Mouse (Mus musculus) WW6 (cell line): ENCODE measurements around the gene Zdhhc12.
"Not testable (repeated sequence)": the region's sequence is repeated elsewhere in the genome, so short reads cannot be mapped to it uniquely, and the experiment has no call there.

Experiments used
- DNase-seq: peaks from one replicate; pipeline ENCODE4 v3.0.0-alpha.2; 2013; ENCODE audit warnings: low read depth, low spot score

The Zdhhc12 gene

DNA sequence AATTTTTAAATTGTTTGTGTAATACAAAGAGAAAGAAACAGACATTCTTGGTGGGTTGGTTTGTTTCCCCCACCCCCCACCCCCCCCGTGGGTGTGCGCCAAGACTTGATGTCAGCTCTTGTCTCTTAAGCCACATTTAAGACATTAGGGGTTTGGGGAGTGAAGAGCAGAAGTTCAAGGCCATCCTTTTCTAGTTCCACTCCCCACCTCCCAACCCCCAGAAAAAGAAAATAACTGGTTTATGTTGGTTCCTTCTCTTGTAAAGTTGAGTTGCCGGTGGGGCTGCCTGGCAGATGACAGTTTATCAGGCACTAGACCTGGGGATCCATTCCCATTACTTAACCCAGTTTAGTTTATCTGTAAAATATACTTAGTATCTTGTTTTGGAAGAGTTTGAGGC is 29.1 kb downstream of the Zdhhc12 start:
- no peak for DNase-seq

DNA sequence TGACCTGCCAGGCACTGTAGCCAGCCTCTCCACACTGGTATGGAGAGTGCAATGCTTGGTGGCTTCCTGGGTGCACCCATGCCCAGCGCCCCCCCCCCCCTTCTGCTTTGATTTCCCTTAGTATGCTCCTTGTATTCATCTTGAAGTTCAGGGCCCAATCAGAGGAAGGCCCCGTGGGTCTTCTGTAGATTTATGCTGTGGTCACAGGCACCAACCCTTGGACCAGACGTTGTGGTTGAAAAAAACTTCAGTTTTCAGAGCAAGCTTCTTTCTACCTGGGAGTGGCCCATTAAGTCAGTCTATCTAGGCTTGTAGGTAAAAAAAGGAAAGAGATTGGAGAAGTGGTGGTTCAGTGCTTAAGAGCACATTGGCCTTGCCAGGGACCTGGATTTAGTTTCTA is 29.7 kb downstream of the Zdhhc12 start:
- DNase-seq, result no peak

DNA sequence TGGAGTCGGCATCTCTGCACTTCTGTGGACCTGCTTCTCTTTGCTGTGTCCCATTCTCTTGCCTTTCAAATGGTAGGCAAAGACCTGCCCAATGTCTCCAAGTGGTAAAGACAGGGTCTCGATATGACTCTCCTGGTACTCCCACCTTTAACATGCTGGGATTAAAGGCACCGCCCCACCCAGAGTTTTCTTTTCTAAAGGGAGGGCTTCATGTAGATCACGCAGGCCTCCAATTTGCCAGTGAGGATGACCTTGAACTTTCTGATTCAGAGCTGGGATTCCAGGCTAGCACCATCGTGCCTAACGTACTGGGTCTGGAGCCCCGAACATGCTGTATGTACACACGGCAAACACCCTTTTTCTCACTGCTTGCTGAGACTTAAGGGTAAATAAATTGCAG is 30.2 kb downstream of the Zdhhc12 start:
- no peak for DNase-seq

GRCm38 (mm10) chr2:30062249-30063093 is 31.0 kb downstream of the Zdhhc12 start:
- DNase-seq, result no peak

GRCm38 (mm10) chr2:30061215-30062166 is 32.0 kb downstream of the Zdhhc12 start:
- peak; percentile 90 for DNase-seq

GRCm38 (mm10) chr2:30058418-30058817 is 35.0 kb downstream of the Zdhhc12 start:
- no peak for DNase-seq

DNA sequence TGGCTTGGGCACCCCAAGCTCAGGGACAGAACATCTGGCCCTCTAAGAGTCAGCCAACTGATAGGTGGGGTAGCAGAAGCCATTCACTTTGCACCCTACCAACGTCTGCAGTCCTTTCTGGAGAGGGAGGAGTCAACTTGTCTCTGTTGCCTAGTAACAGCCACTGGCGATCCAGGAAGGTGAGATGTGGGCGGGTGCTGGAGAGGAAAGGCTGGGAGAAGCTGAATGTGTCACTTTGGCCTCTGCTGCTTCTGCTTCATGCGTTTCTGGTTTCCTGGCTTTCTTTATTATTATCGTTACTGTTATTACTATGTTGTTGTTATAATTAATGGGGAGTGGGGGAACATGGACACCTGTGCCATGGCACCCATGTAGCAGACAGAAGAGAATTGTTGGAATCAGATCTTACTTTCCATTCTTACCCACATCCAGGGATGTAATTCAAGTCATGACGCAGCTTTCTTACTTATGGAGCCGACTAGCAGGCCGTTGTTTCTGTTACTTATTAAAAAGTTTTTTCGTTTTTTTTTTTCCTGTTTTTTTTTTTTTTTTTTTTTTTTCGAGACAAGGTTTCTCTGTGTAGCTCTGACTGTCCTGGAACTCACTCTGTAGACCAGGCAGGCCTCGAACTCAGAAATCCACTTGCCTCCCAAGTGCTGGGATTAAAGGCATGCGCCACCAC is 36.1 kb downstream of the Zdhhc12 start, which contains the start of gene Set:
Gene Set, plus strand, starts transcription at position 156 of the 682 bp plus-strand sequence.
- DNase-seq, result peak; percentile 65

DNA sequence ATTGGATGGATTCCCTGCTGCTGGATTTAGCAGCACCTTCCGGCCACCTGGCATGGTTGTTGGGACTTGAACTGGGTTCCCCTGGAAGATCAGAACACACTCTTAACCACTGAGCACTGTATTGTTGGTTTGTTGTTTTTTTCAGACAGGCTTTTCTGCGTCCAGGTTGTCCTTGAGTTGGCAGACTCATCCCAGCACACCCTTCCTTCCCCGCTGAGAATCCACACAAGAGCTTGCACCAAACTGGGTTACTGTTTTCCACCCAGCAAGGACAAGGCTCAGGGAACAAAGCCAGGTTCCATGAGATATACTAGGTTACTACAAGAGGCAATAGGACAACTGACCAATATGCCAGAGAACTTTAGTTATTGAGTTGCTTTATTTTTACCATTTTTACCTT is 36.7 kb downstream of the Zdhhc12 start:
- DNase-seq, result no peak

DNA sequence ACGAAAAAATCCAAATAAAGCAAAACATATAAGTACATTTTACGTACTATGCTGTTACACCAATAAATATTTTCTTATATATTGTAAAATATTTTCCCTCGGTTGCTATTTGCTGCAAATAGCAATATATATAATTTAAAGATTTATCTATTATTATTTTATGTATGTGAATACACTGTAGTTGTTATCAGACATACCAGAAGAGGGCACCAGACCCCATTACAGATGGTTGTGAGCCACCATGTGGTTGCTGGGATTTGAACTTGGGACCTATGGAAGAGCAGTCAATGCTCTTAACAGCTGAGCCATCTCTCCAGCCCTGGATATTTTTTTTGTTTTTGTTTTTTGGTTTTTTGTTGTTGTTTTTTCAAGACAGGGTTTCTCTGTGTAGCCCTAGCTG is 38.1 kb downstream of the Zdhhc12 start:
- not testable (repeated sequence) for DNase-seq

DNA sequence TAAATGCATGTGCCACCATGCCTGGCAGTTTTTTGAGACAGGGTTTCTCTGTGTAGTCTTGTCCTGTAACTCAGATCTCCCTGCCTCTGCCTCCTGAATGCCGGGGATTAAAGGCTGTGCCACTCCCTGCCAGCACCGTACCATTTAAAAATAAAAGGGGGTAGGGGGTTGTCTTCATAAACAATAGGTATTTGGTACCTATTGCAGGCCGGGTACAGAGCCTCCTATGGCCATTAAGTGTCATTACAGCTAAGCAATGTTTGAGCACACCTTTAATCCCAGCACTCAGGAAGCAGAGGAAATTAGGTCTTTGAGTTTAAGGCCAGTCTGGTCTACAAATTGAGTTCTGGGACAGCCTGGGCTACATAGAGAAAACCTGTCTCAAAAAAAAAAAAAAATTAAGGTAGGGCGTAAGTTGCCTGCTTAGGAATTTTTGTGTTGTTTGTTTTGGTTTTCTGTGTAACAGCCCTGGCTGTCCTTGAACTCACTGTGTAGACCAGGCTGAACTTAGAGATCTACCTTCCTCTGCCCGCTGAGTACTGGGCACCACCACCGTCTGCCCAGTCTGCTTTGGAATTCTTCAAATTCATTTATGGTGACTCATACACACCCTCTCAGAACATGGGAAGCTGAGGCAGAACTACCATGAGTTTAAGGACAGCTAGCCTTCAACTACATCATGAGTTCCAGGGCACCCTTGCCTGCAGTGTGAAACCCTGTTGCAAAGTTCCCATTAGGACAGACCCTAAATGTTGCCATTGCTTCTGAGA is 41.3 kb downstream of the Zdhhc12 start:
- DNase-seq, result no peak

- no peak for DNase-seq
Measured at GRCm38 (mm10) chr2:30049831-30050230, 43.6 kb downstream of the Zdhhc12 start.

DNA sequence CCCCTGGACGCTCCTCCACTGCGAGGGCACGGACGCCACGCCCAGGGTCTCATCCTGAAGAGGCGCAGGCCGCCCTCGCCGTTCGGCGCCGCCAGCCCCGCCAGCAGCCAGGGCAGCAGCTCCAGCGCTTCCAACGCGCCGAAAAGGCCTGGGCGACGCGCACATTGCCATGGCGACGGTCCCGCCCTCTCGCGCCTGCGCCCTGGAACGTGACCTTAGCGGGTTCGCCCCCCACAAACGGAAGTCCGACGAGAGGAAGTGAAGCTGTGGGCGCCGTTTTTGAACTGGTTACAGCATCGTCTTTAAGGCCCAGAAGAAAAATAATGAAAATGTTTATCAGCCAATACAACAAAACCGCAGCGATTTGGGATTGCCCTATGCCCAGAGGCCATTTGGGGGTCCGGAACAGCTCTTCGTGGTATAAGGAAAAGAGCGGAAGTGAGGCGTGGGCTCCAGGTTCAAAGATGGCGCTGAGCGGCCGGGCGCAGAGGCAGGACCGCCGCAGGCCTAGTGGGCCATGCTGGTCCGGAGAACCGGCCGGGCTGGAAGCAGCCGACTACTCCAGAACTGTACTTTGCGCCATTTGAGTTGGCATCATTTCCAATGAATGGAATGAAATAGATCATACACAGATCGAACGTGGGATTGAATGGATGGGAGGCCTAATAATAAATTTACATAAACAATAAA is 44.6 kb downstream of the Zdhhc12 start, which contains the start of gene Wdr34:
Gene Wdr34, minus strand, starts transcription at position 183 of the 690 bp plus-strand sequence.
- peak; percentile 87 for DNase-seq

- DNase-seq, result no peak
Measured at GRCm38 (mm10) chr2:30048101-30048501, 45.3 kb downstream of the Zdhhc12 start.

DNA sequence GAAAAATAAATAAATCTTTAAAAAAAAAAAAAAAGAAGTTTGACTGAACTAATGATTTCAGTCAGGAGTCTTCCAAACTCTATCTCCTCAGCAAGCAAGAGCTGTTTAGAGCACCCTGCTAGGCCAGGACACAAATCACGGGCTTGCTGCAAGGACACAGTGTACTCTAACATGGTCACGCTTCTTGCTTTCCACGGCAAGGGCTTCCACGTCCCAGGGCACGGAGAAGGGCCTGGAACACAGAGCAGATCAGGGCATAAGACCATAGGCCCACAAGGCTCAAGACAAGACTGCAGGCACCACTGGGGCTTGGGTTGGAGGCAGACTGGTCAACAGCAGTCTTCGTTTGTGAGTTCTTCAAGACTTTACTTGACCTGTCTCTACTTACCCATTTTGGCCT is 46.3 kb downstream of the Zdhhc12 start:
- DNase-seq, result no peak

GRCm38 (mm10) chr2:30044550-30044949 is 48.9 kb downstream of the Zdhhc12 start:
- DNase-seq, result no peak

GRCm38 (mm10) chr2:30042445-30042844 is 51.0 kb downstream of the Zdhhc12 start:
- peak; percentile 85 for DNase-seq
